Mouse (Mus musculus) G1E (cell line): ENCODE results near the gene Cdca3. TPM values are rescaled to one million over a fixed set of nuclear protein-coding genes. Genes with fewer than 3 reads are reported as not detected.
"Not testable (repeated sequence)": the region's sequence is repeated elsewhere in the genome, so short reads cannot be mapped to it uniquely, and the experiment has no call there.

Experiments used
- ATAC-seq: 2 replicates; pipeline ENCODE4 v1.8.0; 2016; ENCODE audit warnings: mild to moderate bottlenecking; ENCODE audit not compliant: insufficient number of reproducible peaks, poor library complexity, low FRiP score, severe bottlenecking; ENCODE audit errors: extremely low read depth
- DNase-seq: peaks from one replicate; pipeline ENCODE4 v3.0.0; 2012; ENCODE audit warnings: low spot score
- H3K27me3 ChIP-seq: 2 replicates; pipeline ENCODE4 v1.6.1; 2012; ENCODE audit warnings: mild to moderate bottlenecking, low read length, inconsistent platforms; ENCODE audit not compliant: insufficient read depth
- H3K36me3 ChIP-seq: replicated peaks from 2 replicates; pipeline ENCODE3; 2012; ENCODE audit warnings: mild to moderate bottlenecking, inconsistent platforms
- H3K4me1 ChIP-seq: 2 replicates; pipeline ENCODE4 v1.6.1; 2012; ENCODE audit warnings: low read depth, low read length, inconsistent platforms, mixed read lengths; ENCODE audit not compliant: insufficient read depth
- H3K4me3 ChIP-seq: 2 replicates; pipeline ENCODE4 v1.5.1; 2012; ENCODE audit warnings: low read depth, mild to moderate bottlenecking, inconsistent platforms, low read length, moderate library complexity, mixed read lengths
- H3K9me3 ChIP-seq: replicated peaks from 2 replicates; pipeline ENCODE4 v1.6.1; 2012; ENCODE audit warnings: inconsistent platforms
- CTCF ChIP-seq: IDR thresholded peaks from 2 replicates; pipeline ENCODE4 v1.5.1; 2012; ENCODE audit warnings: low read depth, low read length, inconsistent platforms, mixed read lengths
- GATA1 ChIP-seq: IDR thresholded peaks from 2 replicates; pipeline ENCODE4 v1.6.1; 2012; ENCODE audit warnings: borderline replicate concordance, low read length, inconsistent platforms, mixed read lengths
- GATA2 ChIP-seq: IDR thresholded peaks from 2 replicates; pipeline ENCODE4 v1.6.1; 2012; ENCODE audit warnings: low read depth, low read length, inconsistent platforms, borderline replicate concordance
- POLR2AphosphoS5 ChIP-seq: IDR thresholded peaks from 2 replicates; pipeline ENCODE4 v1.6.1; 2012; ENCODE audit warnings: low read depth, low read length, inconsistent platforms; ENCODE audit not compliant: insufficient replicate concordance
- TAL1 ChIP-seq: conservative IDR thresholded peaks from 2 replicates; pipeline ENCODE4 v1.6.1; 2012; ENCODE audit warnings: low read depth, low read length, inconsistent platforms, mixed read lengths
- polyA plus RNA-seq: library from polyadenylated mRNA; stranded (reverse); fragments of >175 nt; gene quantifications from 2 replicates; pipeline ENCODE4 v1.2.3, GENCODE M21; 2012
- total RNA-seq, 2 experiments: library from RNA; stranded (forward) in 1 of 2; stranded (reverse) in 1 of 2; fragments of 200-1000 nt in 1 of 2; fragments of >200 nt in 1 of 2; fragmentation: Nextera tagmentation in 1 of 2; gene quantifications; 2 replicates each; pipeline ENCODE4 v1.2.3; 2014 to 2017

Gene Cdca3
- total and polyA plus RNA-seq, 3 experiments = 50.9 to 137 (median 109) TPM

GRCm38 (mm10) chr6:124829799-124830700 is 703 bp downstream of the Cdca3 start:
- H3K36me3 ChIP-seq = peaks cover 73% of the 10 kb centered on the region
- peak; percentile 100 for DNase-seq
- TF ChIP-seq TAL1 (no peak), POLR2AphosphoS5 (no peak)

GRCm38 (mm10) chr6:124831199-124831598 is 1.9 kb downstream of the Cdca3 start:
- ATAC-seq, H3K9me3 ChIP-seq, H3K27me3 ChIP-seq, DNase-seq: not testable (repeated sequence)
- Histone ChIP-seq H3K36me3 (peaks cover 73% of the 10 kb centered on the region), H3K4me1 (peaks cover 52% of the 10 kb centered on the region), H3K4me3 (peak overlapping the region; percentile 54; the same call in 1 of the 2 replicates)

More at GRCm38 (mm10) chr6:124829799-124830700, 703 bp downstream of the Cdca3 start:
- Histone ChIP-seq H3K4me3 (peak overlapping the region; percentile 91), H3K4me1 (peaks cover 53% of the 10 kb centered on the region), H3K9me3 (no peaks in the 10 kb centered on the region), H3K27me3 (no peaks in the 10 kb centered on the region)
- peak; percentile 69 for ATAC-seq

- Histone ChIP-seq H3K4me1 (peaks cover 50% of the 10 kb centered on the region), H3K9me3 (no peaks in the 10 kb centered on the region), H3K4me3 (no peak overlapping the region), H3K27me3 (no peaks in the 10 kb centered on the region), H3K36me3 (peaks cover 73% of the 10 kb centered on the region)
- no peak for TF ChIP-seq CTCF
- no peak for TF ChIP-seq GATA1
- TF ChIP-seq GATA2 = no peak
- TF ChIP-seq TAL1 = no peak
- TF ChIP-seq POLR2AphosphoS5 = no peak
- DNase-seq = no peak
- ATAC-seq = no peak
Observed at GRCm38 (mm10) chr6:124831649-124832048, 2.3 kb downstream of the Cdca3 start.

GRCm38 (mm10) chr6:124834512-124835081 is 5.2 kb downstream of the Cdca3 start:
- no peak for TF ChIP-seq TAL1
- TF ChIP-seq POLR2AphosphoS5 = no peak
- no peak for TF ChIP-seq GATA1
- TF ChIP-seq CTCF = no peak
- no peak for TF ChIP-seq GATA2
- Histone ChIP-seq H3K27me3 (peaks cover 16% of the 10 kb centered on the region), H3K9me3 (no peaks in the 10 kb centered on the region), H3K36me3 (peaks cover 63% of the 10 kb centered on the region), H3K4me3 (no peak overlapping the region), H3K4me1 (peaks cover 40% of the 10 kb centered on the region)
- ATAC-seq (no peak), DNase-seq (no peak)

GRCm38 (mm10) chr6:124835531-124835930 is 6.2 kb downstream of the Cdca3 start:
- no peaks in the 10 kb centered on the region for H3K9me3 ChIP-seq
- DNase-seq = no peak
- H3K27me3 ChIP-seq = peaks cover 25% of the 10 kb centered on the region
- peaks cover 63% of the 10 kb centered on the region for H3K36me3 ChIP-seq
- H3K4me1 ChIP-seq = peaks cover 49% of the 10 kb centered on the region
- no peak for ATAC-seq
- no peak overlapping the region for H3K4me3 ChIP-seq
- no peak for TF ChIP-seq TAL1
- TF ChIP-seq GATA1 = no peak
- no peak for TF ChIP-seq POLR2AphosphoS5
- TF ChIP-seq GATA2 = no peak
- TF ChIP-seq CTCF = no peak

- Histone ChIP-seq H3K9me3 (no peaks in the 10 kb centered on the region), H3K4me3 (no peak overlapping the region), H3K27me3 (peaks cover 28% of the 10 kb centered on the region), H3K36me3 (peaks cover 59% of the 10 kb centered on the region), H3K4me1 (peaks cover 48% of the 10 kb centered on the region)
- TF ChIP-seq GATA2 (no peak), GATA1 (no peak), TAL1 (no peak), POLR2AphosphoS5 (no peak), CTCF (no peak)
- DNase-seq (no peak), ATAC-seq (no peak)
Observed at GRCm38 (mm10) chr6:124836411-124836810, 7.1 kb downstream of the Cdca3 start.
